15 mouse cellular contexts compared by ENCODE assay signal in genomic region chr4:133203591-133203990, GRCm38 (mm10). TPM values are rescaled to one million over a fixed set of nuclear protein-coding genes. Genes with fewer than 3 reads are reported as not detected.
"Had no signal": no experiment of that assay in that cellular context is flagged by ENCODE, and none has a peak within 500 bp of the region (broad histone marks: within the 10 kb centered on the region; RNA-seq: fewer than 3 reads in every experiment).

No protein-coding gene starts in this region.

- H3K9ac ChIP-seq: limb, embryonic 13.5 days; liver, embryonic 14.5 days had no signal

- H3K4me2 ChIP-seq: limb, embryonic 13.5 days had no signal

- H3K4me3 ChIP-seq: layer of hippocampus, adult 2 months; limb, embryonic 13.5 days had no signal

- H3K36me3 ChIP-seq: limb, embryonic 13.5 days had no signal

- H3K9me3 ChIP-seq: limb, embryonic 13.5 days had no signal

- H3K27ac ChIP-seq: layer of hippocampus, adult 2 months; limb, embryonic 13.5 days; liver, embryonic 14.5 days had no signal

- DNase-seq: kidney, postnatal 10 days; kidney, postnatal 4 days; left cerebral cortex, postnatal 4 days; lung, adult 18-20 months; midbrain, embryonic 14.5 days; right cerebral cortex, postnatal 4 days; spleen, adult 18-20 months; thymus, adult 18-20 months; thymus, postnatal 14 days had no signal

- H3K27me3 ChIP-seq: limb, embryonic 13.5 days had no signal

RNA-seq across cellular contexts. Expression of gene Cd164l2, which starts 8.3 kb away (rescaled TPM):
- polyA plus RNA-seq: liver, adult 2 months had no signal

RNA-seq across cellular contexts. Expression of gene Gpr3, which starts 8.7 kb away (rescaled TPM):
- polyA plus RNA-seq: kidney, embryonic 14.5 days; liver, adult 2 months; liver, embryonic 14.5 days; stomach, embryonic 14.5 days had no signal
